Mouse (Mus musculus) heart, embryonic 12.5 days (tissue): ENCODE measurements around the gene Gab1. TPM values are rescaled to one million over a fixed set of nuclear protein-coding genes. Genes with fewer than 3 reads are reported as not detected.

ENCODE experiments used
- ATAC-seq: fragments of 200-750 bp; cut with Nextera tagmentation; 2 replicates; pipeline ENCODE4 v1.8.0; 2017; ENCODE audit warnings: moderate TSS enrichment, moderate library complexity; ENCODE audit not compliant: insufficient number of reproducible peaks, low FRiP score
- H3K27ac ChIP-seq: fragments of 300-500 bp; sonication (generic); 2 replicates; pipeline ENCODE4 v1.5.1; 2016; ENCODE audit warnings: mild to moderate bottlenecking, moderate library complexity; ENCODE audit not compliant: poor library complexity, severe bottlenecking
- H3K27me3 ChIP-seq: fragments of 300-500 bp; sonication (generic); replicated peaks from 2 replicates; pipeline ENCODE4 v1.6.1; 2016; ENCODE audit warnings: mild to moderate bottlenecking, moderate library complexity
- H3K36me3 ChIP-seq: fragments of 300-500 bp; sonication (generic); 2 replicates; pipeline ENCODE4 v1.6.1; 2016; ENCODE audit warnings: mild to moderate bottlenecking, moderate library complexity
- H3K4me1 ChIP-seq: fragments of 300-500 bp; sonication (generic); replicated peaks from 2 replicates; pipeline ENCODE4 v1.6.1; 2016; ENCODE audit warnings: mild to moderate bottlenecking
- H3K4me2 ChIP-seq: fragments of 300-500 bp; sonication (generic); 2 replicates; pipeline ENCODE4 v1.6.1; 2016; ENCODE audit warnings: mild to moderate bottlenecking, moderate library complexity
- H3K4me3 ChIP-seq: fragments of 300-500 bp; sonication (generic); 2 replicates; pipeline ENCODE4 v1.5.1; 2016; ENCODE audit warnings: mild to moderate bottlenecking
- H3K9ac ChIP-seq: fragments of 300-500 bp; sonication (generic); 2 replicates; pipeline ENCODE4 v1.6.1; 2016; ENCODE audit warnings: mild to moderate bottlenecking, moderate library complexity
- H3K9me3 ChIP-seq: fragments of 300-500 bp; sonication (generic); replicated peaks from 2 replicates; pipeline ENCODE4 v1.6.1; 2016; ENCODE audit warnings: mild to moderate bottlenecking, moderate library complexity
- WGBS: fragments of 180-500 bp; shearing (Covaris S2); methylation state at CpG from one replicate; pipeline ENCODE4 v1.1.7; 2016; 5-methylcytosine and 5-hydroxymethylcytosine counted together
- polyA plus RNA-seq: library from polyadenylated mRNA; unstranded; fragments of >200 nt; fragmentation: Nextera tagmentation; extraction: Ambion mirVana; gene quantifications from 2 replicates; pipeline ENCODE4 v1.2.1, GENCODE M21; 2016

Gene Gab1
- polyA plus RNA-seq, result 42.5 and 44.8 TPM in 2 replicates

GRCm38 (mm10) chr8:80880196-80881106, at the start of gene Gab1:
Gene Gab1 (minus strand): TSS chr8:80880519.
- Histone ChIP-seq H3K9ac (peak within 1 kb of the TSS; percentile 90), H3K4me1 (peaks cover 13% of the 10 kb centered on the region), H3K4me2 (peak within 1 kb of the TSS; percentile 79), H3K4me3 (peak within 1 kb of the TSS; percentile 83), H3K27ac (peak within 1 kb of the TSS; percentile 98), H3K9me3 (no peaks in the 10 kb centered on the region), H3K36me3 (no peaks in the 10 kb centered on the region), H3K27me3 (no peaks in the 10 kb centered on the region)
- peak; percentile 93 for ATAC-seq
- WGBS, result under 1% methylated on average over 69 of the region's 70 CpGs

GRCm38 (mm10) chr8:80928770-80929169, 48.5 kb upstream of the Gab1 start:
- no peaks in the 10 kb centered on the region for H3K9me3 ChIP-seq
- no peaks in the 10 kb centered on the region for H3K4me1 ChIP-seq
- H3K4me3 ChIP-seq, result no peak overlapping the region
- H3K36me3 ChIP-seq, result no peaks in the 10 kb centered on the region
- no peaks in the 10 kb centered on the region for H3K27me3 ChIP-seq
- ATAC-seq, result no peak
- H3K27ac ChIP-seq, result no peak overlapping the region
- no peak overlapping the region for H3K4me2 ChIP-seq
- H3K9ac ChIP-seq, result no peak overlapping the region

DNA sequence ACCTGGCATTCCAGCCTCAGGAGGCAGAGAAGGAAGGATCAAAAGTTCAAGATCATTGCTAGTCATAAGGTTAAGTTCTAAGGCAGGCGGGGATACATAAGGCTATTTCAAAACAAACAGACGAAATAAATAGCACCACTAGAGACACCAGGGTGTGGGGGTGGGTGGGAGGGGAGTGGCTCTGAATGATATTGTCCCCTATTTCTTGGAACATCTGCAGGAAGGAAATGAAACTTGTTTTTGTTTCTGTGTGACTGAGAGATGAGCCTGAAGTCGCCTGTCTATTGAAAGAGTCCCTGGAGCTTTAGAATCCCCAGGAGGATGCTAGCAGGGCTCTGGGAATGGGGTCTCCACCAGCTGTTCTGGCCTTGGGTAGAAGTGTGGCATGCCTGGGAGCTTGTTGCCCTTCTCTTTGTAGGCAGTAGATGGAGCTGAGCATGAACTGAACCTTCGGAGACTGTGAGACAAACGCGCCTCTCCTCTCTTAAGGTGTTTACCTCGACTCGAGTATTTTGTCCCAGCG, 43.5 kb upstream of the Gab1 start:
- 73% methylated on average over 9 of the region's 9 CpGs for WGBS
- H3K4me1 ChIP-seq, result 0 out of 2 replicates have a peak, but pooled peaks cover 4% of the 10 kb centered on the region
- no peaks in the 10 kb centered on the region for H3K9me3 ChIP-seq
- H3K4me2 ChIP-seq, result no peak overlapping the region
- H3K4me3 ChIP-seq, result no peak overlapping the region
- no peak for ATAC-seq
- no peaks in the 10 kb centered on the region for H3K36me3 ChIP-seq
- no peaks in the 10 kb centered on the region for H3K27me3 ChIP-seq
- no peak overlapping the region for H3K27ac ChIP-seq
- no peak overlapping the region for H3K9ac ChIP-seq

DNA sequence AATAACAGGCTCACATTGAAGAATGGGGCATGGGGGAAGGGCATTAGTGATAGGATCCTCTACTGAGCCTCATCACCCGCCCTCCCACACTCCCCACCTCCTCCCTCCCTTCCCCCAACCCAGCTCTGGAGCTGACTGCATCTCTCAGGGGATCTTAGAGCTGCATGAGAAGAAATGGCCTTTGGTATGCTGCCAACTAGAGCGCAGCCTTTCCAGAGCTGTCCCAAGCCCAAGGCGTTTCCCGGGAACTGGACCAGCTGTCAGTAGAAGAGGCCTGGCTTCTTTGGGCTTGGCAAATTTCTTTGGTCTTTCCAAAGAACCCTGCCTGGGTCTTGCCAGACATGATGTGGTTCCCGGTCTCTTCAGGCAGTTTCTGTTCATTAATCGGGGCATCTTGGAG, 42.3 kb upstream of the Gab1 start:
- no peak overlapping the region for H3K4me2 ChIP-seq
- H3K4me3 ChIP-seq, result no peak overlapping the region
- 0 out of 2 replicates have a peak, but pooled peaks have one; percentile 53 for ATAC-seq
- 44% methylated on average over 6 of the region's 6 CpGs for WGBS
- 0 out of 2 replicates have a peak, but pooled peaks cover 4% of the 10 kb centered on the region for H3K4me1 ChIP-seq
- no peaks in the 10 kb centered on the region for H3K27me3 ChIP-seq
- H3K36me3 ChIP-seq, result no peaks in the 10 kb centered on the region
- H3K9me3 ChIP-seq, result no peaks in the 10 kb centered on the region
- H3K9ac ChIP-seq, result no peak overlapping the region
- H3K27ac ChIP-seq, result no peak overlapping the region

- H3K4me2 ChIP-seq, result no peak overlapping the region
- 76% methylated on average over 4 of the region's 4 CpGs for WGBS
Observed at GRCm38 (mm10) chr8:80919130-80919529, 38.8 kb upstream of the Gab1 start.

GRCm38 (mm10) chr8:80918531-80918930, 38.2 kb upstream of the Gab1 start:
- Histone ChIP-seq H3K27me3 (no peaks in the 10 kb centered on the region), H3K4me1 (0 out of 2 replicates have a peak, but pooled peaks cover 4% of the 10 kb centered on the region), H3K4me3 (no peak overlapping the region), H3K36me3 (no peaks in the 10 kb centered on the region), H3K4me2 (no peak overlapping the region), H3K9ac (no peak overlapping the region), H3K27ac (no peak overlapping the region), H3K9me3 (no peaks in the 10 kb centered on the region)
- WGBS, result 85% methylated on average over 6 of the region's 6 CpGs
- no peak for ATAC-seq

More at GRCm38 (mm10) chr8:80919130-80919529, 38.8 kb upstream of the Gab1 start:
- H3K27ac ChIP-seq, result no peak overlapping the region
- no peak overlapping the region for H3K9ac ChIP-seq
- no peaks in the 10 kb centered on the region for H3K27me3 ChIP-seq
- H3K9me3 ChIP-seq, result no peaks in the 10 kb centered on the region
- H3K4me3 ChIP-seq, result no peak overlapping the region
- no peak for ATAC-seq
- H3K36me3 ChIP-seq, result no peaks in the 10 kb centered on the region
- 0 out of 2 replicates have a peak, but pooled peaks cover 4% of the 10 kb centered on the region for H3K4me1 ChIP-seq

DNA sequence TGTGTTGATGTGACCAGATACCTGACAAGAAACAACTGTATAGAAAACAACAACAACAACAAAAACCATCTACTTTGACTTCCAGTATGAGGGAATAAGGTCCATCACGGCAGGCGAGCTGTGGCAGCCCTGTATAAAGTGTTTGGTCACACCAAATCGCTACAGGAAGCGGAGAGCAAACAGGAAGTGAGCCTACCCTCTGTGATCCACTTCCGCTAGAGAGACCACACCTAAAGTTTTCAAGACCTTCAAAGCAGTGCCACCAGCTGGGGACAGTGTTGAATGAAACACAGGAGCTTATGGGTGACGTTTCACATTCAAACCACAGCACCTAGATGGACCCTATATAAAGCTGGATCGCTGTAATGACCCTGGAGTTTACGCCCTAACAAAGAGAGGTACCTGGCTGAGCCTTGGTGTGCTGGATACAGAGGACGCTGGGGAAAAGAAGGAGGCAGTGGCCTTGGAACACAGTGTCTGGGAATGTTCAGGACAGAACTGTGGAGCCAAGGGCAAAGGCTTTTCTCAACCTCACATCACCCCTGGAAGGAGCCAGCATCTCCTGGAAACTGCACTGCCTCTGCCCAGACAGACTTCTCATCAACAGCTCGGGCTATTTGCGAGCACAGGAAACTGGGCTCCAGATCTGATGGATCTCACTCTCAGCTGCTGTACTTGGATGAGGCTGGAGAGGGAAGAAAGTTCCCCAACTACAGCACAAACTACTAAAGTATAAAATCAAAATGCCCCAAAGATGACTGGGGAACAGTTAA, 36.3 kb upstream of the Gab1 start:
- Histone ChIP-seq H3K4me3 (no peak overlapping the region), H3K9ac (no peak overlapping the region), H3K4me1 (0 out of 2 replicates have a peak, but pooled peaks cover 3% of the 10 kb centered on the region), H3K36me3 (no peaks in the 10 kb centered on the region), H3K27ac (no peak overlapping the region), H3K27me3 (no peaks in the 10 kb centered on the region), H3K4me2 (no peak overlapping the region), H3K9me3 (no peaks in the 10 kb centered on the region)
- 65% methylated on average over 11 of the region's 11 CpGs for WGBS
- ATAC-seq, result no peak

GRCm38 (mm10) chr8:80913016-80913748, 32.9 kb upstream of the Gab1 start:
- peak overlapping the region; percentile 44; the same call in 1 of the 2 replicates for H3K27ac ChIP-seq
- H3K4me3 ChIP-seq, result no peak overlapping the region
- H3K4me2 ChIP-seq, result no peak overlapping the region
- no peaks in the 10 kb centered on the region for H3K27me3 ChIP-seq
- no peaks in the 10 kb centered on the region for H3K36me3 ChIP-seq
- no peaks in the 10 kb centered on the region for H3K9me3 ChIP-seq
- no peak overlapping the region for H3K9ac ChIP-seq
- WGBS, result 86% methylated on average over 1 of the region's 1 CpGs
- H3K4me1 ChIP-seq, result peaks cover 11% of the 10 kb centered on the region
- ATAC-seq, result peak; percentile 63

GRCm38 (mm10) chr8:80911400-80911799, 31.1 kb upstream of the Gab1 start:
- ATAC-seq, result no peak
- Histone ChIP-seq H3K27me3 (no peaks in the 10 kb centered on the region), H3K27ac (no peak overlapping the region), H3K36me3 (no peaks in the 10 kb centered on the region), H3K9me3 (no peaks in the 10 kb centered on the region), H3K4me2 (no peak overlapping the region), H3K4me3 (no peak overlapping the region), H3K9ac (no peak overlapping the region), H3K4me1 (peaks cover 12% of the 10 kb centered on the region)
- WGBS, result 75% methylated on average over 5 of the region's 5 CpGs

GRCm38 (mm10) chr8:80908262-80908907, 28.1 kb upstream of the Gab1 start:
- peak; percentile 54; the same call in 1 of the 2 replicates for ATAC-seq
- H3K9me3 ChIP-seq, result no peaks in the 10 kb centered on the region
- H3K27ac ChIP-seq, result 0 out of 2 replicates have a peak overlapping the region, but pooled peaks have one; percentile 36
- no peaks in the 10 kb centered on the region for H3K27me3 ChIP-seq
- no peaks in the 10 kb centered on the region for H3K36me3 ChIP-seq
- 47% methylated on average over 6 of the region's 6 CpGs for WGBS
- no peak overlapping the region for H3K9ac ChIP-seq
- H3K4me2 ChIP-seq, result no peak overlapping the region
- H3K4me3 ChIP-seq, result no peak overlapping the region
- peaks cover 12% of the 10 kb centered on the region for H3K4me1 ChIP-seq
